Mouse (Mus musculus) spleen, postnatal 14 days (tissue): ENCODE measurements at regions not wholly inside any gene's neighbourhood (a gene's known extent, or its start where the extent isn't known, plus 50 kb on each side); places are given as distances from the start of the nearest gene placed in this dataset.

Experiments
- DNase-seq, 2 experiments: peaks; one replicate each; pipeline ENCODE4 v3.0.0; 2021 to 2022; ENCODE audit warnings: low spot score in 2 of 2

DNA sequence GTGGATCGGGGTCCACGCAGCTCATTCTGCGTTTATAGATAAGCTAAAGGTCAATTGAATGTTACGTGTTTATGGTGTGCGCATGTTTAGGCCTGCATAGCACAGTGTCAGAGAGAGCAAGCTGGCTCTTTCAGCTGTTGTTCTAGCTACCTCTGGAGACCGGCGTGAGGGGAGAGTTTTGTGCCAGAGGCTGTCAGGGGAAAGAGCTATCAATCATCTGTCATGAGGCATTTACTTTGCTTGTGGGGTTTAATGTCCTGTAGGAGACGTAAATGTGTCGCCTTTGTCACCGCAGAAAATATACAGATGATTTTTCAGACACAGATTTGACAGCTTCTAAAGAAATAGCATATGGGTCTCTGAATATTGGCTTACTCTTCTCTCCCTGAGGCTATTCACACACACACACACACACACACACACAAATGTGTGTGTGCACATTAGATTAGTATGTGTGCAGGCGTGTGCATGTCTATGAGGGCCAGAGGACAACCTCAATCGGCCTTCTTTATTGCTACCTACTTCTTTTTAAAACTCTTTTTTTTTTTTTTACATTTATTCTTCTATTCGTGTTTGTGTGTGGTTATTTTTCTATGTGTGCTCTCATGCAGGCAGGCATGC, 432.0 kb upstream of the Mctp2 start:
- no peak for DNase-seq

DNA sequence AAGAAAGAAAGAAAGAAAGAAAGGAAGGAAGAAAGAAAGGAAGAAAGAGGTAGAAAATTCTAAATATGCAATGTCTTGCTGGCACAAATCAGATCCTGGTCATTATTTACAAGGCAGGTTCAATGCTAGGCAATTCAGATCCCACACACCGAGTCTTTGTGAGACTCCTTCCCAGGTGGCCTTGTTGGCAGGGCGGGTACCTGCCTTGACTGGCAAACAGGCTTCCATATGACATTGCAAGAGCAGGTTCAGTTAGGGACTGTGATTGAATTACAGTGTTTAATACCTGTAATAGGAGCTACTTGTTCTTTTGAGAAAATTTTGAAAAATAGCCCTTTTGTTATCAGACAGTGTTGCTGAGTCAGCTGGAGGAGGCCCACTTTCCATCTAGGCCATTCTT, 436.0 kb upstream of the Mctp2 start:
- no peak for DNase-seq

DNA sequence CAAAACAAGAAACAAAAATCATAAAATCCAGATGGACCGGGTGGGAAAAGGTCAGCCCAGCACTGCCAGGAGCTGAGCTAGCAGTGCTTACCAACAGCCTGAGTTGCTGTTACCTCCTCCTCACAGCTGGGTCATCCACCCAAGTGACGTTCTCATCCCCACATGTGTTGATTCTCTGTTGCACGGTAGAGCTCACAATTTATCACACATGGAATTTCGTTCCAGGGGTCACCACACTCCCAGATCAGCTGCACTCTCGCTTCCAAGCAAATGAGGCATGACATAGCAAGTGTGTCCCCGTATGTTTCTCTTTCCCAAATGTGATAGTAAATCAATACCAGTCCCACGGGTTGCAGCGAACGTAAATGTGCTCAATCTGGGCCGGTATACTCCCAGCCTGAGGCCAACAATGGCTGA, 445.1 kb upstream of the Mctp2 start:
- DNase-seq, result no peak

DNA sequence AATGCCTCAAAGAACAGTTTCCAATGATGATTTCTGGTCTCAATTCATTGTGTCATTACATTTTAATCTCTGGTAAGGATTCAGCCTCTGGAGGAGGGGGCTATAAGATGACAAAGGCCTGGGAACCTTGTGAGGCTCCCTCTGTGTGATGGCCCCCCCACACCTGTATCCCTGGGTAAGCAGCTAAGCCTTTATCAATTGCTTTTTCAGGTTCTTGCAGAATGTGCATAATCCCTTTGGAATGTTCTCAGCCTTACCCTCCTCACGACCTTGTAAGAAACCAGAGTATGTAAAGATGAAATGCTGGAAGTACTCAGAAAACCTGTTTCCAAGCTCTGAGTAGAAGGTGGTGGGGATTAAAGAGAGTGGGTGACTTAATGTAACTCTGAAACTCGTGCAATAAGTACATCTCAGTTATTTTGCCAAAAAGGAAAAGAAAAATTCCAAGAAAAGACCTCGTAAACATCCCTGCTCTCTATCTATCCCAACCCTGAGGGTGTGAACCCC, 446.7 kb upstream of the Mctp2 start:
- no peak for DNase-seq

DNA sequence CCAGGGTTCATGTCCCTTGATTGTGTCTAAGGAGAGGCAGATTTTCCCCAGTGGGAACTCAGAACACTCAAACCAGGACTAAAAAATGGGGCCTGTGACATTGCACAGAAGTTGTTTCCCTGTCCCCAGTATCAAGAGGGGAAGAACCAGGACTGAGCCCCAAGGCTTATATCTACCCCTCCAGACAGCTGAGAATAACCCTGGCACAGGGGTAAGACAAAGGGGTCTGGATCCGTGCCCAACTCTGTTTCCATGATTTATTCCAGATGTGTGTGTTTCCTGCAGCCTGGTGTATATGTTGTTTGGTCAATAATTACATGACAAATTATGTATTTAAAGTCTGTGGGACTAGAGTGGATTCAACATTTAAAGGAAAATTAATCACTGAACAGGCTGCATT, 456.3 kb upstream of the Mctp2 start:
- no peak for DNase-seq

DNA sequence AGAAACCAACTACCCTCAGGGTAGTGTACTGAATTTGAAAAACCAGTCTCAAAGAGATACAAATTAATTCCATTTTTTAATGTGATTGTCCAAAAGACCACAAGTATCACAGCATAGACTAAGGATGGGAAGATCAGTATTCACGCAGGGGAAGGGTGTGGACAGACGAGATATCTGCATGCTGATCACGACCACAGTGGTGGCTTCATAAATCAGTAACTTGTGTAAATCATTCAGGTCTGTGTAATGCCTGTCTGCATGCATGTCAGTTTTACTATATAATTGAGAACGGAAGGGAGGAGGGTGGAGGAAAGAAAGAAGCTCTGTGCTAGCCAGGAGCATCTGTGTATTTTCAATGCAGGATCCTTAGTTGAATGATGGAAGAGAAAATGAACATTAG, 462.3 kb upstream of the Mctp2 start:
- DNase-seq, result no peak

DNA sequence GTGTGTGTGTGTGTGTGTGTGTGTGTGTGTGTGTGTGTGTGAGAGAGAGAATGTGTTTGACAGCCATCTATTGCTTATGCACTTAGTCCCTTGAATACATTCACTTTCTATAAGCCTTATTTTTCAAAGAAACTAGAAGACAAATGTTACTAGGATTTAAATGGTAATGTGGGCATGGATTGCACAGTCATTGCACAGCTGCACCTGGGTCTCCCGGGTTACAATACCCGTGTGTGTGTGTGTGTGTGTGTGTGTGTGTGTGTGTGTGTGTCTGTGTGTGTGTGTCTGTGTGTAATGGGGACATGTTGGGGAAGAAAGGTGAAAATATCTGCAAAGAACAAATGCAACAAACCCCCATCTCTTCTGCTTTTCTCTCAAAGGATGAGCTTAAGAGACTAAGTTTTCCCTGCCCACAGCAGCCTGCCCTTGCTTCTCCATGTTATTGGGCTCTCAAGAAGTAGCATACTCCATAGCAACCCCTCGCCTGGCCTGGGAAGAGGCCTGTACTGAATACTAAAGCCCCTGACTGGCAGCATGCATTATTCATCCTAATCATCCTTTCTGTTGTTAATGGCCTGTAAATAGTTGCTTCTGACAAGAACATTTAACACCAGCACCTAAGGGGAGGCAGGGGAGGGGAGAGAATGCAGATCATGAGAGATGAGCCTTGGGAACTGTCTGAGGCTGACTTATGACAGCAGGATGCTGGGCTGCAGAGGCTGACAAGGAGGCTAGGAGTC, 467.8 kb upstream of the Mctp2 start:
- no peak for DNase-seq

DNA sequence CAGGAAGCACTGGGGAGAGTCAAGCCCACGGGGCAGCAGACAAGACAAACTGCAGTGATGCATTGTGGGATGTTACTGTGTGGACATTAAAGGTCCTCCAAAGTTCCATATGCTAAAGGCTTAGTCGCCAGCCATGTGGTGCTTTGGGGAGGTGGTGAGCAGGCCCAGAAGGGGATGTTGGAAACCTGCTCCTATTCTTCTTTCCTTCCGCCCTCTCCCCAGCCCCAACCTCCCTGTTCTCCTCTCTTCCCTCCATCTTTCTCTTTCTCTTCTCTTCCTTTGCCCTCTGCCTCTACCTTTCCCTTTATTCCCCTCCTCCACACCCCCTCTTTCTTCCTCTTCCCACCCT, 468.3 kb upstream of the Mctp2 start:
- no peak for DNase-seq

DNA sequence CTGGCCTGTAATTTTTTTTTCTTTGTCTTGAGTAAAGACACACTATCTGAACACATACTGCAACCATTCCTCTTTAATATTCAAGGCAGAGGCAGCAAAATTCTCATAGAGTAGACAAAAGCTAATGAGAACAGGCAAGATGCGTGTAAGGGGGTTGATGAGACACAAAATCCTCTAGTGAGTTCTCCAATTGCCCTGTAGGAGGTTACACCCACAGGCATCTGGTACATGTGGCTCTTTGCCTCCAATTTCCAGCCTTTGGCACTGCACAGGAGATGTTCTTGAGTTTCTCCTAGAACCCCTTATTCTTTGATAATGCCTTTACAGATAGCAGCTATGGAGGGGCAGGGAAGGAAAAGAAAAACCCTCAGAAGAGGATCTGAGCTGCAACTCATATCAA, 480.9 kb upstream of the Mctp2 start:
- DNase-seq, result no peak

DNA sequence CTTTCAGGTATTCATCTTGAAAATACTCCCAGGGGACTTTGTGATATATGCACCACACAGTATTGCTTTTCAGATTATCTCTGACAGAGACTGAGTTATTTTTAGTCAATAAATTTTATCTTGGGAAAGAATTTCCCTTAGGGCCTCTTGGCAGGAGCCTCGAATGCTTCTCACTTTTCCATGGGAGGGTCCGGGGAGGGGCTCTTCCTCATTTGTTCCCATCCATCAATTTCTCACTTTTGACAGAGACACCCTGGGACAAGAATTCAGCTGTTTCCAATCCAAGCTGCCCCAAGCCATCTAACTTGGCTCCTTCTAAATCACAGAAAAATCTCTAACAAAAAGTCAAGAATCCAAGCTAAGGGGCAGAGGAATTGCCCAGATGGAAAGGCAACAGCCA, 481.9 kb upstream of the Mctp2 start:
- no peak for DNase-seq

DNA sequence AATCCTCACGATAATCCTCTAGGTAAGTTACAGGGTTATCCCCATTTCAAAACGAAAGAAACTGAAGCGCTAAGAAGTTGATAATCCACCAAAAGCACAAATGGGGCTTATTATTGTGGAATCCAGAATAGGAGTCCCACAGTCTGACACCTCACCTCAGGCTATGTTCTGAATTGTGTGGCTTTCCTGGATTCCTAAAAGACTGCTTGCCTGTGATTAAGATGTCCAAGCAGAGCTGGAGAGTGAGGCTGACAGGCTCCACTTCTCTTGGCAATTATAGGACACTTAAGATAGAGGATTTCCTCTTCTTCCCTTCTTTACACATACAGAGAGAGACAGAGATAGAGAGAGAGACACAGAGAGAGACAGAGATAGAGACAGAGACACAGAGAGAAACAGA, 515.7 kb upstream of the Mctp2 start:
- no peak for DNase-seq

DNA sequence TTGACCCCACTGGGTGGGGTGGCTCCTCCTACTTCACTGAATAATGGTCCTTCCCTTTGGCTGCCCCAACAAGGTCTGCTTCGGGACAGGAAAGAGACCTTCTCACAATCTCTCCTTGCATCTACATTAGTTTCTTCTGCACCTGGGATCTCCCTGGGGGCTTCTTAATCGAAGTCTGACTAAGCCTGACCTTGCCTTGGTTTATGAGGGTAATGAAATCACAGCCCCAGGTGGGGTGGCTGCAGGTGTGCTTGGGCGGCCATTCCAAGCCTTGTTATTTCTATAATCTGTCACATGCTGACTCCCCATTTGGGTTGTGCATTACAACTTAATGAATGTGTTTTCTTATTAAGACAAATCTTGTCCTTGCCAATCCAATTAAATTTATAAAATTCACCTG, 520.2 kb upstream of the Mctp2 start:
- DNase-seq, result no peak

DNA sequence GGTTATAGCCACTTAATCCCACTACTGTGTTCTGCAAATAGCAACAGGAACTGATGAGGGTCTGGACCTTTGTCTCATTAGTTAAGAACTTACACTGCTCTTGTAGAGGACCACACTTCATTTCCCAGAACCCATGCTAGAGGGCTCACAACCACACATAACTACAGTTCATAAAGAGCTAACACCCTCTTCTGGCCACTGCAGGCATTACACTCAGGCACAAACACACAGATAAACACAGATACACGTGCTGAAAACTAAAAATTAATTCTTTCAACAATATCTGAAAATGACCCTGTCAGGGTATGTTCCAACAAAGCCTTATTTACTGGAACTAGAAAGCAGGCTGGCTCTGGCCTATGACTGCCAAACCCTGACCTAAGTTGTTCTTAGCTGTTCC, 529.0 kb upstream of the Mctp2 start:
- DNase-seq, result no peak

DNA sequence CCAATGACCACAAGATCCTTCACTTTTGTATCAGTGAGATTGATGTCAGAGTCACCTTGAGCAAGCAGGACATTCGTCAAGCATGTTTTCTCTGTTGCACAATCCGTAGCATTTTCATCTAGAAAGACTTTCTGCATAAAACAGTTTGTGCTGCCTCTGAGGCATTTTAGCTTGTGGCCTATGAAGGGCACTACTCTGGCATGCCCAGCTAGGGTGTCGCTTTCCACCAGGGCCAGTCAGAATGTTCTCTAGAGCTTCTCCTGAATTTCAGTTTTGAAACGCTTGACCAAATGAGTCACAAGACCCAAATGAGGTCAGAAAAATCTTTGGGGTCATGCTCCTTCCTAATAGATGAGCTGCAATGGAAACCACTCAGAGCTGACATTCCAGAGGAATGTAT, 529.6 kb upstream of the Mctp2 start:
- no peak for DNase-seq

DNA sequence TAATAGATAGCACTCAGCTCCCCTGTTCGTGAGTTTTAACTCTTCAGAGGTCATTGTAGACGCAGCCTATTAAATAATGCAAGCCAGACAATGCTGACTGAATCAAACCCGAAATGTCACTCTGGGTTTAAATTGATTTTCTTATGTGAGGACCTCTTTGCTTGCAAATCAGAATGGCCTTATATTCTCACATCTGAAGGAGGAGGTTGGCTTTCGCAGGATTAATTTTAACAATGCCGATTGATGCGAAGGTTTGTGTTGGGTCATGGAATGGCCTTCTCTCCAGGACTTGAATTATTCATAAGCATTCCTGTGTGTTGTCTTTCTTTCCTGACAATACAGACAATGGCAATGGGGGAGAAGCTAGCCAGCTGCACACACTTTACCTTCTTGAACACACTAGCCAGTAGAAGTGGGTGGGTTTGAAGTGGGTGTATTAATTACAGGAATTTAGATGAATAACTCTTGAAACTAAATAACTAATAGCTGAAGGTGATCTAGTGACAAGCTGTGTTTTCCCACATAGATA, 530.1 kb upstream of the Mctp2 start:
- DNase-seq, result no peak

DNA sequence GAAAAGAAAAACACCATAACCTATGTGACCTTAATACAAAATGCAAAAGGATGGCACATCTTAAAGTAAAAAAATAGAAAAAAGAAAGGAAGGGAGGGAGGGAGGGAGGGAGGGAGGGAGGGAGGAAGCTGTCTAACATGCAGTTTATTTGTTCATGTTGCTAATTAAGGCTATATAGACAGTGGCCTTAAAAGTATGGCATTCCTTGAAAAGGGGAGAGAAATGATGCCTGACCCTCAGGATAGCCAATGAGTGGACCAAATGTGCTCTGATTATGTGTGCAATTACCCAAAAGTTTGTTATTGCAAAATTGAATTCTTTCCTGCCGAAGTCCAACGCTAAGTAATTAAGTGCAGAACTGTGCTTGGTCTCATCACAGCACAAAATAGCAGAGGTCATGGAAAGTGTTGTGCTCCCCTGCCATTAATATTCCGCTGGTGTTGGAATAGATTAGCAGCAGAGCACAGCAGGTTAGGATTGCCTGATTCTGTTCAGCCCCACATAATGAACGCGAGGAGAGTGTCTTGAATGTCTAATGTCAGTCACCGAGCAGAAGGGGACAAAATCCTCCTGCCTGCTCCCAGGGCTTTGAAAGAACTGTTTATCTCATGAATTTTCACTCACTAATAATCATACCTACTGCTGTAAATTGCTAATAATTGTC, 531.7 kb upstream of the Mctp2 start:
- no peak for DNase-seq

DNA sequence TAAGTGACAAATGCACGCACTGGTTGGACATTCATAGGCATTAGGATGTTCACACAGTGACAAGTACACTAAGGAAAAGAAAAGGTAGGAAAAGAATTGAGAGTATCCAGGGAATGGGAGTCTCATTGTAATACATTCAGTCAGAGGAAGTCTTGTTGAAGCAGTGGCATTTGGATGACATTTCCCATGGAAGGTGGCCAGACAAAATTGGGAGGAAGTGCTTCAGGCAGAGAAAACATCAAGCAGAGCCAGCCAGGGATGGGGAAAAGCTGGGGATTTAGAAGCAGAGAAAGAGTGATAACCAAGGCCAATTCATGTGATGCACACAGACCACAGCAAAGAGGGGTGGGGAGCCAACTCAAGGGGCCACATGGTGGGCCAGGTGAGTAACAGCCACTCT, 524.0 kb upstream of the Rgma start:
- DNase-seq, result no peak

DNA sequence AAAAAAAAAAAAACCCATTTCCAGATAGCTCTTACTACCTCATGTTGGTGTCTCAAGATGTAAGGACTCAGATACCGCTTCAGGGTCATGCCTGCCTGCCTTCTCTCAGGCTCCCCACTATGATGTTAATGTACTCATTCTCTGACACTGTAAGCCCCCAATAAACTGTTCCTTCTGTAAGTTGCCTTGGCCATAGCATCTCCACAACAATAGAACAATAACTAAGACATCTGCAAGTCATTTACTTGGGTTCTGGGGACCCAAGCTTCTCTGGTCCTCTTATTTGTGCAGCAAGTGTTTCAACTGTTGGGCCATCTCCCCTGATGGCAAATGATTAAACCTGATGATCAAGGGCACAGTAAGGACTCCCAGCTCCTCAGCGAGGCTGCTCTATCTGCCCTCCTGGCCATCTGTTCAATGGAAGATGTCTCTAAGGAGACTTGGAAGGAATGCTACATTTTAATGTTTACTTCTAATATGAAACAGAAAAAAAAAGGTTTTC, 520.8 kb upstream of the Rgma start:
- DNase-seq, result no peak

DNA sequence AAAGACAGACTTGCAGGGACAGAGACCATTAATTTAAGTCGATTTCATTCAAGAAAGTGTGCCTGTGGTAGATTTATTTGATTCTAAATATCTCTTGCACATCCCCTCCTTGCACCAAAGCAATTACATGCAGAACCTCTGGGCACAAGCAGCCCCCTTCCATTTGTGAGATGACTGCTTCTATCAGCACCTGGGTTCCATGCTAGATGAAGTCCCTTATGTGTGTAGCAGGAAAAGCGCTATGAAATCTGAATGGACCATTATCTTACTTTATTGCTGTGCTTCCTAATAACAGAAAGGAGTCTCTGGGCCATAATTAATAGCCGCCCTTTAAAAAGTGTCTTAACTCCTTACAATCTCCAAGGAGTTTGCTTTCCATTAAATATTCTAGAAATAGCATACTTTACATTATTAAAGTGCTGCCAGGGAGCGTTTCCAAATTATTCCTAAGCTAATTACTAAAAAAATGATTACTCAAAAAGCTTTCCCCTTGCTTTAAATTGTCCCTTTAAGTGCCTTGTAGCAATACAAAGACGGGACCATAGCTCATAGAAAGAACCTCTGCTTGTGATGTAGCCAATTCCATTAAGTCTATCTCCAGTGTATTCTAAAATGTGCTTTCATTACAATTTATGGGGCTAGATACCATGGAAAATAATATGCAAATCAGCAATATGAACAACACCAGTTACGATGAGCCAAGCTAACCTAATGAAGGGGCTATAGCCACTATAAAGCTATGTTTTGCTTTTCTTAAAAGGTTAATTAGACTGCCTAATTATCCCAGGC, 508.1 kb upstream of the Rgma start:
- DNase-seq, result no peak

DNA sequence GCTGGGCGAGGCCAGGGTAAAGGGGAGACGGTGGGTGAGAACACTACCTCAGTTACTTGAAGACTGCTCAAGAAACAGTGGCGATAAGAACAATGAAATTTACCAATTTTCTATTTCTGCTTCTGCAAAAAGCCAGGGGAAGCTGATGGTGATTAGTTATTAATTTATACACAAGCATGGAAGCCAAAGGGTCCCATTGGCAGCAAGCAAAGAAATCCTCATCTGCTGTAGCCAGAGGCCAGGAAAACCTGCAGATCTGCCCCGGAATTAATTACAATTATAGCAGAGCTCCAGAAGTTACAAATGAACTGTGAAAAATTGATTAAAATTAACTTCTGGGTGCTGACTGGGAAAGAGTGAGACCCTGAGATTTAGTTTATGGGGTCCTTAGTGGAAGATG, 506.2 kb upstream of the Rgma start:
- DNase-seq, result no peak

DNA sequence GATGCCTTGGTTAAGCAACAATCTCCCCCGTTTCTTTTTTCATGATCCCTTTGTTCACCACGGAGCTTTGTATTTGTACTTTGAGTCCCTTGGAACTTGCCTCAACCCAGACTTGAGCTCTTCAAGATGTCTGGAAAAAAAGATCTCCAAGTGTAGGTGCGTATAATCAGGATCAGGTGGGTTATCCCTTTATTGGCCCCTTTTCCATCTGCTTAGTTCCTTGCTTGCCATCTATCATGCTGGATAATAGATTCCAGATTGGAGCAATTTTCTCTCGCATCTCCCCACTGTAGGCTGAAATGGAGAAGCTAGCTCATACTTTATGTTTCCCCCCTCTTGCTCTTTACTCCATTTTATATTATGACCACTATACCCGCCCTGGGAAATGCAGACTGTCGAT, 474.5 kb upstream of the Rgma start:
- DNase-seq, result no peak

DNA sequence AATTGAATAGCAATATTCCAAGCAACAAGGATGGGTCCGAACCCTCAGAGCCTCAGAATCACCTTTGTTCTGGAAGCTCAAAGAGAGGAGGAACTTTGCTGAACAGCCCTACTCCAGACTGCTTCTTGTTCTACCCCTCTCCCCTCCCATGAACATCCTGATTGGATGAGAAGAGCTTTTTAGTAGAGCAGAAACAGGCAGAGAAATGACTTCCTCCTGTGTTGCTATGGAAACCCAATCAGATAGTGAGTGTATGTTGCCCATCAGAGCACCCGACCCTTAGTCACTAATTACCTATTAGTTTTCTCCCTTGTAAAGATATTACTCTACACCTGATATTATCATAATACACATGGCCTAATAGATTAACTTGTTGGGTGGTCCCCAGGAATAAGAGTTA, 469.4 kb upstream of the Rgma start:
- DNase-seq, result no peak
